Mouse (Mus musculus): ENCODE results near the gene Sp100.
A peak's percentile ranks its signal among the peaks of the same experiment; 100 is the strongest.

The Sp100 gene

DNA sequence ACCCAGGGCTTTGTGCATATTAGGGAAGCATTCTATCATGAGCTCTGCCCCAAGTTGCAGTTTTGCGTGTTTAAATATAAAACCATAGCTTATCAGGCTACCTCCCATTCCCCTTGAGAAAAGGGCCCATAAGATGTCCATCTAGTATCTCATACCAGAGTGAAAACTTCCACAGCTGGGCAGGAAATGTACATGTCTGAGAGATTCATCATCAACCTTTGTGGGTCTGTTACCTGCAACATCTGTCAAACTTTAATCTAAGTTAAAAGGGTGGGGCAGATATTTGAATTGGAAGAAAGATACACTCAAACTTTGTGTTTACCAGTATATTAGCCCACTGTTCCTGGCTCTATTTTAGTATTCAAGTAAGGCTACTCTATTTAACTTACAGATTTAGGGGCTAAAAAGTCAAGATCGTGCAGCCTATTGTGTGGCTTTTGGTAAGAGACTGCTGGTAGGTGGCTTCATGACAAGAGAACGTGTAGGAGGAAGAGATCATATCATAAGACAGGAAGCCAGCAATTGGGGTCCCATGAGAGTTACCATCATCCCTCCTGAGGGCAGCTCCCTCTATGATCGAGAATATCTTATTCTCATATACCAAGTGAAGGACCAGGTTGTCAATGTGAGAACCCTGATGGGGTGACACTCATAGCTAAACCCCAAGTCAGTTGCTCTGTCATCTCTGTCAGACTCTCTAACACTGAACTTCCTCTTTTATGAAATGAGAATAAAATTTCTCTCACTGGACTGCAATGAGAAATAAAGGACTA lies 48.1 kb downstream of the Sp100 start:
- no peak for DNase-seq (ENCODE audit: low spot score)

DNA sequence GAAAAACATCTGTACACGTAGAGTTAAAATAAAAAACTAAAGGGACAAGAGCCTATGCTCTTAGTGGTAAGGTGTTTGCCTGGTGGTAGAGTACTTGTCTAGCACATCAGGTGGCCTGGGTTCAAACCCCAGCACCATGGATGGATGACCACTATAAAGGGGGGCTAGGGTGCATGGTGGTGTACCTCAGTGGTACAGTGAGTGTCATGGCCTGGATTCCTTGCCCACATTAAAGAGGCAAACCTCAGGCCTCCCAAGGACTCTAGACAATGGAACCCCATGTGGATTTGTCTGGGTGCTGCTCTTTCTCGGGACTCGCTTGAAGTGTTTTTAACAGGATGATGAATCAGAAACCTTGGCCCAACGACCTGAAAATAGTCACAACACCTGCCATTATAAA lies 52.7 kb downstream of the Sp100 start:
- DNase-seq (ENCODE audit: low spot score): no peak

DNA sequence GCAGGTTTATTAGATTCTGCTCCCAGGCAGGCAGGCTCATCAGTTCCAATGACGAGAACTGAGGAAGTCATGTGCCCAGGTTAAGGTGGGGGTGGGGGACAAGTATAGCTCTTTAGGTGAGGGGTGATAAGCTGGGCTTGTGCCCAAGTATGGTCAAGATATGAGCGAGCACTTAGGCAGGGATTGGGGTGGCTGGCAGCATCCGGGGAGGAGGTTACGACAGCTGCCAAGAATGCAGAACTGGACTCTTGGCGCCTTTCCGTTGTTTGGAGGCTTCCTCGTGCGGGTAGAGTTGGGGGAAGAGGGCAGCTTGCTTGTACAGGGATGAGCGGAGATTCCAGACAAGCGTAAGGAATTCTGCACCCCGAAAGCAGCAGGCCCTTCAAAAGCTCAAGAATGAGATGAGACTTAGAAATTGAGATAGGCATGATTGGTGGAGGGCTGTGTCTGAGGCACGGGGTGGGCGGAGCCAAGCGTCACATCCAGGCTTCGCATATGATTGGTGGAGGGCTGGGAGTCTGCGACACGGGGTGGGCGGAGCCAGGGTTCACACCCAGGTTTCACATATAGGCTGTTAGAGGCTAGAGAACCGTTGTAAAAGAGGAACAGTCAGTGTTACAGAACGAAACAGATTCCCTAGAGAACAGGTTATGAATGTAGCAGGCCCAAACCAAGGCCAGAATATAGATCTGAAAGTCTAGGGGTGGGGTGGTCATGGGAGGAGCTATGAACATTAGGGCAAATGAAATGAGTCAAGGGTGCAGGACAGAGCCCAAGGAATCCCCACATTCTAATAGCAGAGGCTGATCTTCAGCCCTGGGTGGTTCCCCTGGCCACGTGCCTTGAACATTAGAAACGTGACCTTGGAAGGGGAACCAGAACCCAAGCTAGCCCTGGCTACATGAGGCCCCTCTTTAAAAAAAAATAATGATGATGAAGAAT lies 53.7 kb downstream of the Sp100 start:
- DNase-seq (ENCODE audit: low spot score): peak; percentile 64

GRCm38 (mm10) chr1:85705552-85705951 lies 55.8 kb downstream of the Sp100 start:
- no peak for DNase-seq (ENCODE audit: low spot score)

GRCm38 (mm10) chr1:85706754-85707153 lies 57.0 kb downstream of the Sp100 start:
- DNase-seq (ENCODE audit: low spot score): no peak

GRCm38 (mm10) chr1:85714501-85714900 lies 64.7 kb downstream of the Sp100 start:
- DNase-seq (ENCODE audit: low spot score): no peak

GRCm38 (mm10) chr1:85716447-85717027 lies 66.7 kb downstream of the Sp100 start:
- DNase-seq (ENCODE audit: low spot score): no peak

DNA sequence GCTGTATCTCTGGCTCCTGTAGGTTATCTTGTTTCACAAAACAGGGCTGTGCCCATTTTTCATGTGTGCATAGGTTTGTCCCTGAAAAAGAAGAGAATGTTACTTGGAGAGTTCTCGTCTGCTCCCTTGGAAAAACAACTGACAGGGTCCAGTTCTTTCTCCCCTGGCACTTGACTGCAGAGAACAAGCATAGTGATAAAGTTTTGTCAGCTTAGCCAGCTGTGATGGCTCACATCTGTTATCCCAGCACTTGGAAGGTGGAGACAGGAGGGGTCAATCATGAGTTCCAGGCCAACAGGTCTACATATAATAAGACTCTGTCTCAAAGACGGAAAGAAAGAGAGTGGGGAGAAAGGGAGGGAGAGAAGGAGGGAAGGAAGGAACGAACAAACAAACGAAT lies 69.3 kb downstream of the Sp100 start:
- no peak for DNase-seq (ENCODE audit: low spot score)

DNA sequence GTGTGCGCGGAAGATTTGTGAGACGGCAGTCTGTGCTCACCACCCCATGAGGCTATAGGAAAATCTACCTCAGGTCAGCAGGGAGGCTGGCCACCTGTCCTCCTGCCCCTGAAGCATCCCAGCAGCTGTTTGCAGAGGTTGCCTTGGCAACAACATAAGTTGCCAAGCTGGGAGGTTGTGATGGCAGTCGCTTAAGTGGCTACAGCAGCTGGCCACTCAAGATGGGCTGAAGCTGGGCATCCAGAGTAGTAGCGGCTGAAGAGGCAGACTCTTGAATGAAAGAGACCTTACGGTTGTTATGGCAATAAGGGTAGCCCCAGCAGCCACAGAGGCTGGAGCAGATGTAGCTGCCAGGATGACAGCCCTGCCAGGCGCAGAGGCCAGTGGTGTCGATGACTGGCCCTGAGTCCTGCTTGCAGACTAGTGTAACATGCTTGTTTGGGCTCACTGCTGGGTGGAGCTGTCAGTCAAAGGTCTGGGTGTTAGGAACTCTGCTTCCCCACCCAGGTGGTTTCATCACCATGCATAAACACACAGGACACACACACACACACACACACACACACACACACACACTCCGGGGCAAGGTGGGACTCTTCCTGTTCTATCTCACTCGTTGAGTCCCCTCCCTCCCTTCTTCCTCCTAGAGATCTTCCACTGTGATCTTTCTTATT lies 70.6 kb downstream of the Sp100 start:
- no peak for DNase-seq (ENCODE audit: low spot score)

- DNase-seq (ENCODE audit: low spot score): no peak
Observed at GRCm38 (mm10) chr1:85730471-85730870, 80.7 kb downstream of the Sp100 start.

- no peak for DNase-seq (ENCODE audit: low spot score)
Observed at GRCm38 (mm10) chr1:85732581-85732980, 82.8 kb downstream of the Sp100 start.

GRCm38 (mm10) chr1:85734511-85734910 lies 84.7 kb downstream of the Sp100 start:
- no peak for DNase-seq (ENCODE audit: low spot score)

DNA sequence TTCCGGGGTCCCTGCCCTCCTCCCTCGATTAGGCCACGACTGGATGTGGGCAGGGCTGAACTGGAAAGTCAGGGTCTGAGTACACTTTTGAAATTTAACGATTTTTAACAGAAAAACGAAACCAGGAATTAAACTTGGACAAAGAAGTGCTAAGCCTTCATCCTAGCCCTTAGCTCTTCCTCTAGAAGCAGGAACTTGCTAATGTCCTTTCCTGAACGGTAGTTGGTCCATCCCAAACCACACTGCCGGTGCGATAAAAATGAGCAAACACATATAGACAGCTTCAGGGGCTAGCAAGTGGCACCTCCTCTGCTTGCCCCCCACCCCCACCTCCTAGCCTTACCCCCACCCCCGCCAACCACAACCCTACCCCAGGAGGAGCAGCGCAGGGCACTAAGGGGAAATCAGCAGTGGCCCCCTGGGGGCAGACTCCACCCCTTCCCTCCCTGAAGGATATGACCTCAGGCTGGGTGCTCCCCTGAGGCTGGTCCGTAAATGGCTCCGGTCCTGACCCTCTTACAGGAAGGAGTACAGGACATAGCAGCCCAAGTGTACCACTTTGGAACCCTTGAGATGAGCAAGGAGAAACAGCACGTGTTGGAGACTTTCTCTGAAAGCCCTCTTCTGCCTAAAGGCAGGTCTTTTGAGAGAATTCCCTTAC lies 85.8 kb downstream of the Sp100 start:
- DNase-seq (ENCODE audit: low spot score): no peak

DNA sequence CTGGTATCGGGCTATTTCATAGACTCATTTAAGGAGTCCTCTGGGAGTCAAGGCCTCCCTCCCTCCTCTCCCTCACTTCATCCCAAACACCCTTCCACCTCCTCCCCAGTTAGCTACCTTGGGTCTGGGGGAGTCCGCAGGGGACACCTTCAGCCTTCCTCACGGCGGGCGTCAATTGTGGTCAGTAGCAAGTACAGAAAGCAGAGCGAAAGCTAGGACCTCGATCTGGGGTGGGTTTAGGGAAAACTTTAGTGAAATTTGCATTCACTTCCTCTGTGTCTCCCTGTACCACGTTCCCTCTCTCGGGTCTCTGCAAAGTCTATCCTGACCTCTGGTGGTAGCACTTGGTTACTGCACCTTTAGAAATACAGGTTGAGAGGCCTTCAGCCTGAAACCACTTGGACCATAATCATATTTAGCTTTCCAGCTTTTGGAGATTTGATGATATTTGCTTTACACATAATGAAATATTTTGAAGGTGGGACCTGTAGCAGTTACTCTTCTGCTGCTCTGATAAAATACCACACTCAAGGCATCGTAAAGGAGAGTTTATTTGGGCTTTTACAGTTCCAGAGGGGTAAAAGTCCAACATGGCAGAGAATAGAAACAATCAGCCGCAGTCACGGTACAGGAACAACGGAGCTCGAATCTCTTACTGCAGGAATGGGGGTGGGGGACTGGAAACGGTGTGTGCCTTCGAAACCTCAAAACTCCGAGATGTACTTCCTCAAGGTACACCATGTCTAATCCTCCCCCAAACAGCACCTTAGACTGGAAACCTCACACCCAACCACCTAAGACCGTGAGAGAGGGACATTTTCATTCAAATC lies 86.8 kb downstream of the Sp100 start:
- DNase-seq (ENCODE audit: low spot score): no peak

GRCm38 (mm10) chr1:85739000-85739399 lies 89.2 kb downstream of the Sp100 start:
- DNase-seq (ENCODE audit: low spot score): no peak

DNA sequence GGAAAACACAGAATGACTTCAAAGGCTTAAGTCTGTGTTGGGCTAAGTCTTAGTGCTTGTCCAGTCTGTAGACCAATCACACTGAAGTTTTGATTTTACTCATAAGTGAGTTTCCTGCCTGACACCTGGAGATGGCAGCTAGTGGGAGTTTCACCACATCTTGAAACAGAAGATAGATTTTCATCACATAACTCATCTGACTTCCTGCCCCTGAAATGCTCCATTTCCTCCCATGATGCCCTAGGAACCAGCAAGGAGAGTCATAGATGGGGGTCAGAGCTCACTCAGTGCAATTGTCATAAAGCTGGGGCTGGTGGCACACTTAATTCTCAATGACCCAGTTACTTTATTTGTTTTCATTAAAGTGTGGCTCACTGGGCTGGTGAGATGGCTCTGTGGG lies 90.0 kb downstream of the Sp100 start:
- no peak for DNase-seq (ENCODE audit: low spot score)

GRCm38 (mm10) chr1:85740923-85741322 lies 91.1 kb downstream of the Sp100 start:
- DNase-seq (ENCODE audit: low spot score): no peak

DNA sequence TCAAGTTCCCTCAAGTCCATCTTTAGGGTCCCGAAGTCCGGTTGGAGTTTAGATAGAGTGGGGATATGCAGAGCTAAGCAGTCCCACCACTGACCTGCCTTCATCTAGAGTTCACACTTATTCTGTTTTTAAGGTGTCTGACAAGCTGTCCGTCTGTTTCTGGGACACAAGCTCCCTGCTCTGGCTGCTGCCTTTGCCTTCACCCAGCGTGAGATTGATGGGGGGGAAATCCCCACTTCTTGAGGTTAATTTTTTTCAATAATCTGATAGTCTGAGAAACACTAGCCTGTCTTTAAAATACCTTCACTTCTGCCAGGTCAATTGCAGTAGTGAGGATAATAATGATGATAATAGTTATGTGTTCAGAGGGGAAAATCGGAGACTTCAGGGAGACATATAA lies 92.5 kb downstream of the Sp100 start:
- DNase-seq (ENCODE audit: low spot score): no peak

DNA sequence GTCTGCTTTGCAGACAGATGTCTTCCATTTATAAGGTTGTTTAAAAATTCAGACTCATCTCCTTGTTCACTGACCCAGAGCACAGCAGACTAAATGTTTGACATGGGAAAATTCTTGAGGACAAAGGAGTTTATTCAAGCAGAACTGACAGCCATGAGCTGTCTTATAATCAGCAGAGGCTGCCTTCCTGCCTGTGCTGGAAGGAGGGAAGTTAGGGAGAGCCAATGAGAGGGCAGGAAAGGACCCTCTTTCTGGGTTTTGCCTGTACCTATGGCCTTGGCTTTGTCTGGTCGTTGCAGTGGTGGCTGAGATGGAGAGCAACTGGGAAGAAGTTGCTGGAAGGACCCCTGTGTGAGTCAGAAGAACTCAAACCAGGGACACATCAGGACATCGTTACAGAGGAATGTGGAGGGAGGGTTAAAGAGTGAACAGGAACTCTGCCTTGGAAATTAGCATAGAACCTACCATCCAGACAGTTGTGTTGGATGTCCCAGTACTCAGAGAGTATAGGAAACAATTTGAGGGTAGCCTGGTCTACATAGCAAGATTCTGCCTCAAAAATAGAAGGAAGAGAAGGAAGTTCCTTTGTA lies 93.2 kb downstream of the Sp100 start:
- DNase-seq (ENCODE audit: low spot score): no peak

DNA sequence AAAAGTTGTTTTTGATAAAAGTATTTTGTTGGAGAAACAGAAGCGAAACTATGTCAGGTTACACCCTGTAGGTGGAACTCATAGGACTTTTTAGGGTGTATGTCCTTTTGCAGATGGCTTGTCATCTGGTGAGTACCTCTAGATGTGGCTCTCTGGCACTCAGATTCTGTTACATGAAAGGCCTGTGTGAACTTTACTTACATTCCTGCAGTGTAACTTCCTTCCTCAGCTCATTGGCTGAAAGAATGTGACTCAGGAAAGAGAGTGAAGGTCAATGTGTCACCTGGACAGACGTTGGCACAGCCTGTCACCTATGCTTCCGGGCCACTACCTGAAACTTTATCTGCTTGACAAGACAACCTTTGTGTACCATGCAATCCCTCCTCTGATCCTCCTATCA lies 94.8 kb downstream of the Sp100 start:
- DNase-seq (ENCODE audit: low spot score): no peak
